Mouse (Mus musculus): ENCODE measurements around the gene Napsa. TPM values are rescaled to one million over a fixed set of nuclear protein-coding genes. Genes with fewer than 3 reads are reported as not detected.

The Napsa gene
- polyA plus RNA-seq, 1 experiment from 2014 or later = 1.0 TPM

GRCm38 (mm10) chr7:44591348-44592116, 19.4 kb downstream of the Napsa start:
- H3K4me2 ChIP-seq (replicated peaks) = peak overlapping the region; percentile 97
- peaks cover 53% of the 10 kb centered on the region for H3K4me1 ChIP-seq
- no peak overlapping the region for H3K27ac ChIP-seq
- H3K4me3 ChIP-seq = peak overlapping the region; percentile 60
- H3K9ac ChIP-seq = peak overlapping the region; percentile 62
- H3K27me3 ChIP-seq = peaks cover 78% of the 10 kb centered on the region
- under 1% methylated on average over 59 of the region's 60 CpGs for WGBS
- no peak for ATAC-seq (ENCODE audit: low FRiP score, low read depth)
- H3K9me3 ChIP-seq = no peaks in the 10 kb centered on the region
- no peaks in the 10 kb centered on the region for H3K36me3 ChIP-seq

GRCm38 (mm10) chr7:44593051-44593450, 20.9 kb downstream of the Napsa start:
- WGBS = 4% methylated on average over 15 of the region's 15 CpGs
- no peak overlapping the region for H3K27ac ChIP-seq
- no peaks in the 10 kb centered on the region for H3K36me3 ChIP-seq
- no peak overlapping the region; the same call in 1 of the 2 replicates for H3K4me3 ChIP-seq
- ATAC-seq (ENCODE audit: low FRiP score, low read depth) = no peak
- H3K4me1 ChIP-seq = peaks cover 41% of the 10 kb centered on the region
- H3K9ac ChIP-seq = no peak overlapping the region
- H3K27me3 ChIP-seq = peaks cover 63% of the 10 kb centered on the region
- H3K4me2 ChIP-seq (replicated peaks) = no peak overlapping the region
- no peaks in the 10 kb centered on the region for H3K9me3 ChIP-seq

- no peak overlapping the region for H3K4me3 ChIP-seq
- H3K9me3 ChIP-seq = no peaks in the 10 kb centered on the region
- H3K36me3 ChIP-seq = no peaks in the 10 kb centered on the region
- H3K27me3 ChIP-seq = peaks cover 56% of the 10 kb centered on the region
- H3K27ac ChIP-seq = no peak overlapping the region
- peak; percentile 14 for ATAC-seq (ENCODE audit: low FRiP score, low read depth)
- H3K4me1 ChIP-seq = peaks cover 34% of the 10 kb centered on the region
- WGBS = under 1% methylated on average over 22 of the region's 22 CpGs
- H3K9ac ChIP-seq = no peak overlapping the region
- peak overlapping the region; percentile 27 for H3K4me2 ChIP-seq (replicated peaks)
Observed at GRCm38 (mm10) chr7:44593775-44594174, 21.6 kb downstream of the Napsa start.

- ATAC-seq (ENCODE audit: low FRiP score, low read depth) = no peak
- H3K4me3 ChIP-seq = no peak overlapping the region
- H3K9me3 ChIP-seq = no peaks in the 10 kb centered on the region
- peaks cover 29% of the 10 kb centered on the region for H3K4me1 ChIP-seq
- H3K36me3 ChIP-seq = no peaks in the 10 kb centered on the region
- H3K27ac ChIP-seq = no peak overlapping the region
- H3K27me3 ChIP-seq = peaks cover 51% of the 10 kb centered on the region
- H3K4me2 ChIP-seq (replicated peaks) = no peak overlapping the region
- 69% methylated on average over 6 of the region's 6 CpGs for WGBS
- H3K9ac ChIP-seq = no peak overlapping the region
Observed at GRCm38 (mm10) chr7:44594291-44594690, 22.1 kb downstream of the Napsa start.

GRCm38 (mm10) chr7:44595131-44595561, 23.0 kb downstream of the Napsa start:
- Histone ChIP-seq H3K4me1 (peaks cover 21% of the 10 kb centered on the region), H3K27me3 (peaks cover 45% of the 10 kb centered on the region), H3K9me3 (no peaks in the 10 kb centered on the region), H3K9ac (no peak overlapping the region), H3K36me3 (no peaks in the 10 kb centered on the region), H3K4me2 (replicated peaks) (no peak overlapping the region), H3K4me3 (no peak overlapping the region), H3K27ac (no peak overlapping the region)
- 92% methylated on average over 20 of the region's 20 CpGs for WGBS
- no peak for ATAC-seq (ENCODE audit: low FRiP score, low read depth)

GRCm38 (mm10) chr7:44596051-44596450, 23.9 kb downstream of the Napsa start:
- H3K36me3 ChIP-seq = no peaks in the 10 kb centered on the region
- peaks cover 46% of the 10 kb centered on the region for H3K27me3 ChIP-seq
- H3K27ac ChIP-seq = no peak overlapping the region
- H3K4me3 ChIP-seq = no peak overlapping the region
- WGBS = 92% methylated on average over 6 of the region's 6 CpGs
- no peak overlapping the region for H3K4me2 ChIP-seq (replicated peaks)
- no peak overlapping the region for H3K9ac ChIP-seq
- H3K9me3 ChIP-seq = no peaks in the 10 kb centered on the region
- ATAC-seq (ENCODE audit: low FRiP score, low read depth) = no peak
- peaks cover 18% of the 10 kb centered on the region for H3K4me1 ChIP-seq

- 46% methylated on average over 5 of the region's 5 CpGs for whole genome bisulfite sequencing
- ATAC-seq (ENCODE audit: low FRiP score, low read depth) = no peak
Observed at GRCm38 (mm10) chr7:44596996-44597538, 24.9 kb downstream of the Napsa start.

GRCm38 (mm10) chr7:44597666-44598065, 25.5 kb downstream of the Napsa start:
- Histone ChIP-seq H3K4me1 (peaks cover 9% of the 10 kb centered on the region), H3K27ac (no peak overlapping the region), H3K4me3 (no peak overlapping the region), H3K27me3 (peaks cover 46% of the 10 kb centered on the region), H3K9ac (no peak overlapping the region), H3K4me2 (replicated peaks) (no peak overlapping the region), H3K36me3 (no peaks in the 10 kb centered on the region), H3K9me3 (no peaks in the 10 kb centered on the region)
- WGBS = 89% methylated on average over 4 of the region's 4 CpGs
- ATAC-seq (ENCODE audit: low FRiP score, low read depth) = no peak

More at GRCm38 (mm10) chr7:44596996-44597538, 24.9 kb downstream of the Napsa start:
- H3K4me1 ChIP-seq = peaks cover 9% of the 10 kb centered on the region
- no peaks in the 10 kb centered on the region for H3K36me3 ChIP-seq
- H3K4me2 ChIP-seq (replicated peaks) = no peak overlapping the region
- no peaks in the 10 kb centered on the region for H3K9me3 ChIP-seq
- no peak overlapping the region for H3K4me3 ChIP-seq
- no peak overlapping the region for H3K9ac ChIP-seq
- peaks cover 46% of the 10 kb centered on the region for H3K27me3 ChIP-seq
- no peak overlapping the region for H3K27ac ChIP-seq

- Histone ChIP-seq H3K4me3 (no peak overlapping the region), H3K27me3 (peaks cover 46% of the 10 kb centered on the region), H3K9me3 (no peaks in the 10 kb centered on the region), H3K9ac (no peak overlapping the region), H3K4me1 (peaks cover 6% of the 10 kb centered on the region), H3K36me3 (no peaks in the 10 kb centered on the region), H3K27ac (no peak overlapping the region), H3K4me2 (replicated peaks) (no peak overlapping the region)
- 86% methylated on average over 11 of the region's 12 CpGs for WGBS
- ATAC-seq (ENCODE audit: low FRiP score, low read depth) = no peak
Observed at GRCm38 (mm10) chr7:44598336-44598735, 26.2 kb downstream of the Napsa start.

- no peak overlapping the region for H3K4me3 ChIP-seq
- peaks cover 59% of the 10 kb centered on the region for H3K27me3 ChIP-seq
- no peak overlapping the region for H3K9ac ChIP-seq
- no peaks in the 10 kb centered on the region for H3K9me3 ChIP-seq
- H3K4me1 ChIP-seq = peaks cover 13% of the 10 kb centered on the region; the same call in 1 of the 2 replicates
- ATAC-seq (ENCODE audit: low FRiP score, low read depth) = no peak
- 74% methylated on average over 10 of the region's 10 CpGs for WGBS
- no peak overlapping the region for H3K27ac ChIP-seq
- H3K4me2 ChIP-seq (replicated peaks) = no peak overlapping the region
- no peaks in the 10 kb centered on the region for H3K36me3 ChIP-seq
Observed at GRCm38 (mm10) chr7:44600691-44601262, 28.6 kb downstream of the Napsa start.

- WGBS = 12% methylated on average over 19 of the region's 19 CpGs
- Histone ChIP-seq H3K27ac (no peak overlapping the region), H3K9me3 (no peaks in the 10 kb centered on the region), H3K9ac (0 out of 2 replicates have a peak overlapping the region, but pooled peaks have one; percentile 43), H3K4me2 (replicated peaks) (no peak overlapping the region), H3K4me3 (no peak overlapping the region), H3K36me3 (no peaks in the 10 kb centered on the region), H3K4me1 (peaks cover 13% of the 10 kb centered on the region; the same call in 1 of the 2 replicates), H3K27me3 (peaks cover 68% of the 10 kb centered on the region)
- ATAC-seq (ENCODE audit: low FRiP score, low read depth) = no peak
Observed at GRCm38 (mm10) chr7:44601646-44602045, 29.5 kb downstream of the Napsa start.

- Histone ChIP-seq H3K9me3 (no peaks in the 10 kb centered on the region), H3K4me1 (peaks cover 13% of the 10 kb centered on the region; the same call in 1 of the 2 replicates), H3K4me2 (replicated peaks) (no peak overlapping the region), H3K27me3 (peaks cover 76% of the 10 kb centered on the region), H3K4me3 (no peak overlapping the region), H3K9ac (no peak overlapping the region), H3K36me3 (no peaks in the 10 kb centered on the region), H3K27ac (no peak overlapping the region)
- WGBS = 10% methylated on average over 11 of the region's 11 CpGs
- ATAC-seq (ENCODE audit: low FRiP score, low read depth) = no peak
Observed at GRCm38 (mm10) chr7:44602443-44602842, 30.3 kb downstream of the Napsa start.

Measured in limb, embryonic 13.5 days (tissue).